Mouse (Mus musculus): ENCODE data around the gene Taf4.
A peak's percentile ranks its signal among the peaks of the same experiment; 100 is the strongest.

Taf4 gene

GRCm38 (mm10) chr2:179980616-179981015 is 4.2 kb upstream of the Taf4 start:
- no peak for DNase-seq

- no peak for DNase-seq
These were observed 3.4 kb upstream of the Taf4 start for GRCm38 (mm10) chr2:179979836-179980235.

- no peak for DNase-seq
These were observed 1.8 kb upstream of the Taf4 start for GRCm38 (mm10) chr2:179978250-179978649.

GRCm38 (mm10) chr2:179977344-179978025 is 1.0 kb upstream of the Taf4 start:
- DNase-seq: no peak

GRCm38 (mm10) chr2:179976295-179976627 is 185 bp downstream of the Taf4 start:
- no peak for DNase-seq

- DNase-seq: no peak
These were observed 595 bp downstream of the Taf4 start for GRCm38 (mm10) chr2:179975851-179976250.

GRCm38 (mm10) chr2:179974651-179975471 is 1.6 kb downstream of the Taf4 start:
- peak; percentile 28 to 41 for DNase-seq

- DNase-seq: no peak
These were observed 2.4 kb downstream of the Taf4 start for GRCm38 (mm10) chr2:179973871-179974628.

- DNase-seq: no peak
These were observed 4.0 kb downstream of the Taf4 start for GRCm38 (mm10) chr2:179972406-179972805.

GRCm38 (mm10) chr2:179971891-179972290 is 4.6 kb downstream of the Taf4 start:
- no peak for DNase-seq

- DNase-seq: no peak
These were observed 7.3 kb downstream of the Taf4 start for GRCm38 (mm10) chr2:179969137-179969536.

GRCm38 (mm10) chr2:179967633-179968032 is 8.8 kb downstream of the Taf4 start:
- no peak for DNase-seq

GRCm38 (mm10) chr2:179961420-179961819 is 15.0 kb downstream of the Taf4 start:
- DNase-seq: no peak

GRCm38 (mm10) chr2:179960327-179960726 is 16.1 kb downstream of the Taf4 start:
- no peak for DNase-seq

GRCm38 (mm10) chr2:179959391-179959790 is 17.1 kb downstream of the Taf4 start:
- no peak for DNase-seq

GRCm38 (mm10) chr2:179951542-179952524 is 24.6 kb downstream of the Taf4 start:
- DNase-seq: no peak

GRCm38 (mm10) chr2:179948820-179949219 is 27.6 kb downstream of the Taf4 start:
- no peak for DNase-seq

GRCm38 (mm10) chr2:179947607-179948006 is 28.8 kb downstream of the Taf4 start:
- DNase-seq: no peak

- no peak for DNase-seq
These were observed 29.9 kb downstream of the Taf4 start for GRCm38 (mm10) chr2:179946496-179946895.

- DNase-seq: no peak
These were observed 31.4 kb downstream of the Taf4 start for GRCm38 (mm10) chr2:179945051-179945450.

GRCm38 (mm10) chr2:179941696-179942095 is 34.8 kb downstream of the Taf4 start:
- DNase-seq: no peak

GRCm38 (mm10) chr2:179937091-179937490 is 39.4 kb downstream of the Taf4 start:
- no peak for DNase-seq
